Mouse (Mus musculus) bone marrow, adult 2 months (tissue): Measurements from ENCODE around the gene Luzp2.

Experiments used
- CTCF ChIP-seq: fragments of 200-500 bp; IDR thresholded peaks from 2 replicates; pipeline ENCODE4 v1.5.1; 2011; ENCODE audit warnings: low read length, control low read depth; ENCODE audit not compliant: control insufficient read depth, insufficient read depth
- POLR2A ChIP-seq: fragments of 200-500 bp; IDR thresholded peaks from 2 replicates; pipeline ENCODE4 v1.6.1; 2011; ENCODE audit warnings: low read depth, mild to moderate bottlenecking, control low read depth, low read length, borderline replicate concordance; ENCODE audit not compliant: control insufficient read depth

DNA sequence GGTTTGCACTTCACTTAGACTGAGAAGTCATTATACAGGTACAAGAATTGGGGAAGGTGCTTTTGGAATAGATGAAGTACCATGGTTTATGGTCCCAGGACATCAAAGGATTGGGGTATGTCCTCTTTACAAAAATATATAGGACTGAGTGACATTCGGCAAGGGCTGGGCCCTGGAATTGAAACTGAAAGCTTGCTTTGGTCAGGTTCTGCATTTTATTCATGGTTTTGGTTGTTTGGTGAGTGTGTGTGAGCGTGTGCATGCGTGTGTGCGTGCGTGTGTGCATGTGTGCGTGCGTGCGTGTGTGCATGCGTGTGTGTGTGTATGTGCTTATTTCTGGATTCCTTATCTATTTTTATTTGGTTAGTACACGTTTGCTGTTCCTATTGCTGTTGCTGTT, 353.6 kb downstream of the Luzp2 start:
- TF ChIP-seq POLR2A (no peak), CTCF (no peak)
